In genomic region chr7:35819486-35819885, GRCm38 (mm10) we compare ENCODE assay signal across 15 mouse cellular contexts. TPM values are rescaled to one million over a fixed set of nuclear protein-coding genes. Genes with fewer than 3 reads are reported as not detected.
DNase-seq lines count a peak whose midpoint lies in the region; ATAC-seq lines count a peak whose summit lies in the region.
"Had no signal": no experiment of that assay in that cellular context is flagged by ENCODE, and none has a peak within 500 bp of the region (broad histone marks: within the 10 kb centered on the region; RNA-seq: fewer than 3 reads in every experiment).

No protein-coding gene starts in this region.

- no peak overlapping the region for H3K27ac ChIP-seq in forebrain, embryonic 12.5 days
- H3K27ac ChIP-seq: embryonic facial prominence, embryonic 13.5 days; liver, embryonic 15.5 days had no signal

- WGBS in forebrain, embryonic 12.5 days: 92% methylated on average over 4 of the region's 4 CpGs

- H3K9me3 ChIP-seq in forebrain, embryonic 12.5 days: no peaks in the 10 kb centered on the region
- H3K9me3 ChIP-seq: embryonic facial prominence, embryonic 13.5 days; G1E; liver, embryonic 15.5 days had no signal

- H3K27me3 ChIP-seq in forebrain, embryonic 12.5 days: 0 out of 2 replicates have a peak, but pooled peaks cover 4% of the 10 kb centered on the region
- H3K27me3 ChIP-seq: embryonic facial prominence, embryonic 13.5 days; liver, embryonic 15.5 days had no signal

- ATAC-seq in forebrain, embryonic 12.5 days (ENCODE audit: low FRiP score): no peak
- ATAC-seq: activated CD4-positive, CD25-positive, alpha-beta regulatory T cell, adult 4 months had no signal

- intact Hi-C loops in heart, postnatal 36 days (cut with DNase I): no loop called here

- no peak overlapping the region for H3K4me3 ChIP-seq in forebrain, embryonic 12.5 days (replicated peaks)
- H3K4me3 ChIP-seq: embryonic facial prominence, embryonic 13.5 days; liver, embryonic 15.5 days had no signal

- no peak overlapping the region for H3K9ac ChIP-seq in forebrain, embryonic 12.5 days
- H3K9ac ChIP-seq: embryonic facial prominence, embryonic 13.5 days; liver, embryonic 15.5 days had no signal

- no peak overlapping the region for H3K4me2 ChIP-seq in forebrain, embryonic 12.5 days
- H3K4me2 ChIP-seq: embryonic facial prominence, embryonic 13.5 days; liver, embryonic 15.5 days had no signal

- no peaks in the 10 kb centered on the region for H3K4me1 ChIP-seq in forebrain, embryonic 12.5 days
- H3K4me1 ChIP-seq: embryonic facial prominence, embryonic 13.5 days; liver, embryonic 15.5 days had no signal

- peak; percentile 5 to 10 for DNase-seq in heart, postnatal 36 days
- no peak for DNase-seq in heart, adult 8-10 months (ENCODE audit: low spot score)
- DNase-seq in adrenal gland, adult 2 months: peak; percentile 76
- peak; percentile 44 to 47 for DNase-seq in kidney, adult 8-10 months
- DNase-seq in lung, postnatal 14 days: peak; percentile 68
- no peak for DNase-seq in testis, postnatal 10 days (ENCODE audit: low spot score)
- no peak for DNase-seq in thymus, postnatal 4 days
- DNase-seq: cerebellum, postnatal 25 days; midbrain, embryonic 14.5 days; retina, postnatal 1 day had no signal

- H3K36me3 ChIP-seq in forebrain, embryonic 12.5 days (replicated peaks): no peaks in the 10 kb centered on the region
- H3K36me3 ChIP-seq: embryonic facial prominence, embryonic 13.5 days; G1E; liver, embryonic 15.5 days had no signal

RNA-seq across cellular contexts. Expression of gene Zfp507, which starts 16.7 kb away (rescaled TPM):
- total RNA-seq in heart, postnatal 36 days (2021): 10 to 100 TPM; 13.7 to 13.8 TPM
- total RNA-seq in heart, adult 8-10 months (2022): 10 to 100 TPM; 10.2 to 14.1 (median 13.5) TPM
- total RNA-seq in adrenal gland, adult 2 months (2021): 10 to 100 TPM; 21.5 to 22.6 TPM
- polyA plus RNA-seq in adrenal gland, adult 2 months (2012; rRNA removed): 3.1 and 4.1 TPM in 2 replicates
- polyA plus RNA-seq in forebrain, embryonic 12.5 days (2016; fragmentation: Nextera tagmentation; extraction: Ambion mirVana): 23.2 and 26.9 TPM in 2 replicates

Comparison
In these comparisons a context has a peak if more than half of its experiments do, and no peak if none do; other contexts are left out.
1. DNase-seq: peak in heart, postnatal 36 days (2 of 2), adrenal gland, adult 2 months (single experiment), kidney, adult 8-10 months (2 of 2) and lung, postnatal 14 days (single experiment); none in heart, adult 8-10 months (single experiment), testis, postnatal 10 days (single experiment) and thymus, postnatal 4 days (single experiment).